Mouse (Mus musculus): Measurements from ENCODE around the gene Zbtb41.
"Not testable (repeated sequence)": the region's sequence is repeated elsewhere in the genome, so short reads cannot be mapped to it uniquely, and the experiment has no call there.

The Zbtb41 gene

DNA sequence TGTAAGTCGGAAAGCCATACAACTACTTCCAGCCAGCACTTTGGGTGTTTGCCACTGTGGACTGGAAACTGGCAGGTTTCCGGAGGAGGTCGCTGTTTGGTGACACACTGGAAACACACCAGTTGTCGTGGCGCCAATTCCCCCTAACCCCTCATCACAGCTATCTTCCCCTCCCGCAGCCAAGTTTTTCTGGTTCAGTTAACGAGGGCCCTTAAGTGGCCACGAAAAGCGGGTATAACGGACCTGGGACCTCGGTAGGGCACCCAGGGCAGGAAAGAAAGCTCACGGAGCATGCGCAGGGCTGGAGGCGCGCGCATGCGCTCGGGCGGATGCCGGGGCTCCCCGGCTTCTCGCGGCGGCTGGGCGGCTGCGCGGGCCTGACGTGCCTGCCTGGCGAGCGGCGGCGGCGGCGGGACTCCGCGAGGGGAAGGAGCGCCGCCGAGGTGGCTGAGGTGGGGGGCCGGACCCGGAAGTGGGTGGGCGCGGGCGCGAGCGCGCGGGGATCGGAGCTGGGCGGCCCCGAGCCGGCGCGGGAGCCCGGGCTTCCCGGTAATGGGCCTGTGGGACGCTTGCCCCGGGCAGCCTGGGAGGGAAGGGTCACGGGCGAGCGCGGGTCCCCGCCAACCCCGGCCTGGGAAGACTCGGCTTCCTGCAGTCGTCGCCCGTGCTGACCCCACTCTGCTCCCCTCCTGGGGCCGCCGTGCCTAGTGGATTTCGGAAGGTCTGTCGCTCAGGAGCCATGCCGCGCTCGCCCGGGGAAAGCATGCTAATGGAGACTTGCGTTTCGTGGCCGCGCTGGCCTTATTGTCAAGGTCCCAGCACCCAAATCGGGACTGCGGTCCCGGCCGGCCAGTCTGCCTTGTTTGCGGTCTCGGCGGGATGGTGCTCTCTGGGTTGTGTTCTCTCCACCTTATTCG, at the start of gene Zbtb41:
Gene Zbtb41, plus strand, starts transcription at position 414 of the 917 bp plus-strand sequence.
- in situ Hi-C loops (cut with MboI, MseI) = loop anchor here in 1 of 2 experiments (10.0 kb wide), 1 partner anchor 587 kb away; no protein-coding TSS in a partner anchor

DNA sequence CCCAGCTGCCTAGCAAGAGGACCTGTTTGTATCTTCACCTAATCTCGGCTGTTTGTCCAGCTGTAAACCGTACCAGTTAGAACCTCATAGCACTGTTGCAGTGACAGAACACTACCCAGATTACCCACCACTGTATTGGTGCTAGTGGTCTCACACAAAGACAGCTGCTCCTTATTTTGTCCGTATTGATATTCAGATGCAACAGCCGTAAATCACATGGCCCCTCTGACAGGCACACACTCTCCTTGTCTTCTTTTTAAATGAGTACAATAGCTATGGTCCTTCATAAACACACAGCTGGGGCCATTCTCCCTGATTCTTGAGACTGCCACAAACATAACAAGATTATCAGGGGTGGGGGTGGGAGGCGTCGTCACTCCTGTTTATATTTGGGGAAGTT, 46.2 kb upstream of the Zbtb41 start:
- in situ Hi-C loops (cut with MboI, MseI) = no loop called here

DNA sequence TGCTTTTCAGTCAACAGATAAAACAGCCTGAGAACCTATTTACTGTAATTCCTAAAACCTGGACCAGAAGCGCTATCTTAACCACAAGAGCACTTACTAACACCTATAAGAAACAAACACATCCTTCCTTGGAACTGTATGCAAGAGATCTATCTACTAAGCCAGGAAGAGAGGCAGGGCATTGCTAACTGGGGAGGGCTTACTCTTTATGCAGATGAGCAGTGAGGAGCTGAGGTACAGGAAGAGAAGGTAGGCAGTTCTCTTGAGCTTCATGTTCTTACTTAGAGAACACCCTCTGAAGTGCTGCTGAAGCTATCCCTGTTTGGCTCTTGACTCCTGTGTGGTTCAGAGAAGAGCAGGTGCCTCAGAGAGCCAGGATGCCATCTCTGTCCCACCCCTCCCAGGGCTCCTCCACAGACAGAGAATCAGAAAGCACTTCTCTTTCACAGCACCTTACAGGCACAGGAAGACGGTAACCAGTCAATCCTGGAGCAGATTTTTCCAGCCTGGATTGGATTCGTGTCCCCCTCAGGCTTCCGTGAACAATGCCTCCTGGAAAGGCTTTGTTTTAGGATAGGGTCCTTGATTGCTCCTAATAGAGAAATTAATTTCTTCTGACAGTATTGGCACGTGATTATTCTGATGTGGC, 45.3 kb upstream of the Zbtb41 start, which contains the start of gene Crb1:
Gene Crb1, minus strand, starts transcription at position 463 of the 649 bp plus-strand sequence.
- in situ Hi-C loops (cut with MboI, MseI) = no loop called here

DNA sequence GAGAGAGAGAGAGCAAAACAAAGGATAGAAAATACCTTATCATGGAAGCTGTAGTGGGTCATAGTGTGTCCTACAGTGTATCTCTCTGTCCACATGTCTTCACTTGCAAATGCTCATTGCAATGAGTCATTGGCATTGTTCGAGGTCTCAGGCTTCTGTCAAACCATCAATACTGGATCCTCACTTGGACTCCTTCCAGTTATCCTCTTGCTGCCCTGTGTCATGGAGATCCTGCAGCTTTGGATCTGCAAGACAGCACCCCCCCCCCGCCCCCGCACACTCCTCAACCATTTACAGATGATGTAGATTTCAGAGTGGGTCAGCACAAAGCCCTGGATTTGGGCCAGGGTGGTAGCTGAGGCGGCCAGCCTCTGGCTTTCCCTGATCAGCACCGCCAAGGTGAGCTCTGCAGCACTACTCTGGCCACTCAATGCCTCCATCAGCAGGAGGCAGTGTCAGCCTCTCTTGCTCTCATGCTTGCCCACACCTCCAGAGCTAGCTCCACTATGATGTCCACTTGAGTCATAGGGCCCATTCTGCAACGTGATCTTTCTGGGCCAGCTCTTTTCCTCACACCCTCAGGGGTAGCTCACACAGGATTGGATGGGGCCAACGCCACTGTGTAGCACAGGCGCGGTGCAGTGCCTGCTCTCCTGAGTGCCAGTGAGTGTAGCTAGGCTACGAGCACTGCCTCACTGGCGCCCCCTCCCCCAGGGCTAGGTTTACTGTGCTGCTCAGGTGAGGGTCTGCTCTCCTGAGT, 43.0 kb upstream of the Zbtb41 start:
- in situ Hi-C loops (cut with MboI, MseI) = no loop called here

DNA sequence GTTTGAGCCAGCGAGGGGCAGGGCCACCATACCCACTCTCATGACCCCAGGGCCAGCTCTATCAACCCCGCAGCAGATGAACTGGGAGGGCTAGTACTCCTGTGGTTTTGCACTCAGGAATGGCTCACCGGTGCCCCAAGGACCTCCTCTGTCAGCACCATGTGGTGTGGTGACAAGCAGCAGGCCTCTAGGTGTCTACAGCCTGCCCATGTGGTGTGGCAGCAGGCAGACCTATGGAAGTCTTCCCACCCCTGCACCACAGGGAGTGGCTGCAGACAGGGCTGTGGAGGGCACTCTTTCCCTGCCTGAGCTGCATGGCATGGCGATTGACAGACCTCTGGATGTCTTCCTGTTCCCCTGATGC, 42.5 kb upstream of the Zbtb41 start:
- in situ Hi-C loops (cut with MboI, MseI) = no loop called here

DNA sequence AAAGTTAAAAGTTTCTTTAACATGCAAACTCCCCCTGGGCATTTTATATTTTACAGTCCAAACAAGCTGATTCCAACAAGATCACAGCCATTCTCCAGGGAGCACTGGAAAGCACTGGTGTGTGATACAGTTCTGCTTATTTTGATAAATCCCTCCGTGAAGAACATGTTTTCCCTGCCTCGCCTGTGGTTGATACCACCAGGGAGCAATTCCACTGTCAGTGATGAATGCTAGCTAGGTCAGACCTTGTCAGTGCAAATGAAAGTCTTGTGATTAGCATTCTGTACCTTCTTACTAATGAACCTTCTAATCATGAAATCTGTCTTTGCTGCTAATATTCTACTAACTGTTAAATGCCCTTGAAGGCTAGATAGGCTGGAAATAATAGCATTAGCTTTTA, 30.3 kb upstream of the Zbtb41 start:
- in situ Hi-C loops (cut with MboI, MseI) = no loop called here

DNA sequence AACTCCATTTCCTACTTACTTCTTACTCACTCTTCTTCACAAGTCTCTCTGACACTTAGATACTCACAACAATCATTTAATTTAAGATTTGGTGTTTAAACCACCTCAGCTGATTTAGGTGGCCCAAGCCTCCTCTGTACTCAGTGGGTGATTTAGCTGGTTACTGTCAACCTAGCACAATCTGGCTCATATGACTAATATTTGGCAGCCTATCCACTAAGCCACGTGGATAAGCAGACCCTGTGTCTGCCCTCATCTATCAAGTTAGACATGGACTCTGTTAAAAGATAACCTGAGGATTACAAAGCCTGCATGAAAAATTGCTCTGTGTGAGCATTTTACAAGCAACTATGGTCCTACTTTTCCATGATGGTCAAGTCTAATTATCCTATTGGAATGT, 25.5 kb upstream of the Zbtb41 start:
- in situ Hi-C loops (cut with MboI, MseI) = no loop called here

DNA sequence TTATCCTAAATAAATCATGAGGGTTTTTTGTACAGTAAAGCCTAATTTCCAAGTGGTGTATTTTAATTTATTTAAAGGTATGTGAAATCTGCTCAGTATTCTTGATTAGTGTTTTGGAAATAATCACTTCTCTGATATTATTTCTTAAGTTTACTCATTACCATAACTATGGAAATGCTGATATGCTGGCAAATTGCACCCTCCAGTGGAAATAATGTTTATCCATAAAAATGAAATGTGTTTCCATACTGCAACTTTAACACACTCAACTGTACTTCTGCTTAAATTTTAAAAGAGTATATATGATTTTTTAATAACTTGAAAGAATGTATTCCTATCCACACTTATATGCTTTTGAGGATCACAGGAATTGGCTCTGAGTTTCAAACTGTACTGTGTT, 16.3 kb upstream of the Zbtb41 start:
- in situ Hi-C loops (cut with MboI, MseI) = no loop called here

DNA sequence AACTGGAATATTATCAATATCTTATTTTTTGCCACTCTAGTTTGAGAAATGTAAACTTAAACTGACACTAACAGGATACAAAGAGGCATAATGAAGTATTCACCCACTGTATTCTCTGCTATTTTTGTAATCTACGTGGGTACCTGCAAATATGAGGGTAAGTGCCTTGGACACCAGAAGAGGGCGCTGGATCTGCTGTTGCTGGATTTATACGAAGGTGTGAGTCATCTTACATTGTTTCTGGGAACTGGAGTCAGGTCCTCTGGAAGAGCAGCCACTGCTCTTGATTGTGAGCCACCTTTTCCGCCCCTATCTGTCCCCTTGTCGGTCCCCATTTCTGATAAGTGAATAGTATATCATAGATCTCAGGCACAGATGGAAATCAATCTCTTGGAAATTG, 14.4 kb upstream of the Zbtb41 start:
- in situ Hi-C loops (cut with MboI, MseI) = no loop called here

DNA sequence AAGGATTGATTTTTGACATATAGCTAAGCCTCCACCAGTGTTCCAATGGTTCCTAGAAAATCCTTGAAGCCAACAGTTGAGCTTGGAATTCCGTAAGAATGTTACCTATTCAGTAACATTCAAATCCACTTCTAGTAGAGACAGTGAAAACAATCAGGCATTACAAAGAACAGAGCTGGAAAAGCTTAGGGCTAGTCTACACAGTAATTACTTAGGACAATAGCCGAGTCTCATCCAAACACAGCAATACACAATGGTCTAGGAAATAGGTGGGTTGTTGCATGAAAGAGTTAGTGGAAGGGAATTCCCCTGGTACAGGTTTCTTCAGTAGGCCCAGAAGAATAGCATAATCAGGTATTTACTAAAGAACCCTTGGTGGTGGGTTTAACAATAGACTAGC, 9.7 kb upstream of the Zbtb41 start:
- in situ Hi-C loops (cut with MboI, MseI) = not testable (repeated sequence)

DNA sequence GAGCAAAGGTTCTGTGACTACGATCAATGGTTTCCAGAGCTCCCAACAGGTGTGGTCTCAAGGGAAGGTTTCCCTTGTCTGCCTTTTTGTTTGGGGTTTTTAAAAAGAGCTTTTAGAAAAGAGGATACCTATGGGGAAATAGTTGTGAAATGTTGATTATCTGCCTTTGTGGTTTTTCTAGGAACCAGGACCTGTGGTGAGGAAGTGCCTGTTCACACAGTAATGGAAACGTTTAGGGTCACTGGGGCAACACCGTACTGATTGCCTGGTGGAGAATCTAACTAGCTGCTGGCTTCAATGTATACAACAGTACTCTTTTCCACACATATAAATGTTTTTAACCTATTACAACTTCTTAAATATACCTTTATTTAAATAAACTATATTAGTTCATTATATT, 8.6 kb upstream of the Zbtb41 start:
- in situ Hi-C loops (cut with MboI, MseI) = no loop called here

DNA sequence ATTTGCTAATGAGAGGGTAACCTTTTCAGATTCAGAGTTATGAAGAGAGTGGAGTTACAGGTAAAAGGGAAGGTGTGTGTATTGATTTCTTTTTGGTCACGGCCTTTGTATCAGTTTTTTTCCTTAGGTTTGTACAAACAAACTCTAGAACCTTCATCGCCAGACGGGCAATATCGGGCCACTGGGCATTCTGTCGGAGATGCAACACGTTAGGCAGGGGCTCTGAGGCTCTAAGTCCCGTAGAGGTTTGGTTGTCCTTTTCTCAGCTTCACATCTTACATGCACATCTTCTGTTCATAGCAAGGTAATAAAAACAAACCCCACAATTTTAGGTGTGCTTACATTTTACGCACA, 590 bp upstream of the Zbtb41 start:
- in situ Hi-C loops (cut with MboI, MseI) = loop anchor here in 1 of 2 experiments (10.0 kb wide), 1 partner anchor 587 kb away; no protein-coding TSS in a partner anchor

DNA sequence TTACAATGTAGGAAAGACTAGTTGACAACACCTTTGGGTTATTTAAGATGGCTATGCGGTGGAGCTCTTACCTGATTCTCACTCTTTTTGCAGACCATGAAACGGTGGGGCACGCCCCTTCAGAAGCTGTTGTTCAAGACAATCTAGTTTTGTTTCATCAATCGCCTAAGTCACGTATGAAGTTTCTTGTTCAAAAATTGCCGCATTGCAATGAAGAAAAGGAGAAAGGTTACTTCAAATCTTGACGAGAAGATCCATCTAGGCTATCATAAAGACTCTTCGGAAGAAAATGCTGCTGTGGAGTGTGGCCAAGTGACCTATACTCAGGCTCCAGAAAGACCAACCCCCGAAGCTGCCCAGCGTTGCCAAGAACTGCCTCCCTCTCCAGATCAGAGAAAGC, 853 bp downstream of the Zbtb41 start:
- in situ Hi-C loops (cut with MboI, MseI) = loop anchor here in 1 of 2 experiments (10.0 kb wide), 1 partner anchor 588 kb away; no protein-coding TSS in a partner anchor

DNA sequence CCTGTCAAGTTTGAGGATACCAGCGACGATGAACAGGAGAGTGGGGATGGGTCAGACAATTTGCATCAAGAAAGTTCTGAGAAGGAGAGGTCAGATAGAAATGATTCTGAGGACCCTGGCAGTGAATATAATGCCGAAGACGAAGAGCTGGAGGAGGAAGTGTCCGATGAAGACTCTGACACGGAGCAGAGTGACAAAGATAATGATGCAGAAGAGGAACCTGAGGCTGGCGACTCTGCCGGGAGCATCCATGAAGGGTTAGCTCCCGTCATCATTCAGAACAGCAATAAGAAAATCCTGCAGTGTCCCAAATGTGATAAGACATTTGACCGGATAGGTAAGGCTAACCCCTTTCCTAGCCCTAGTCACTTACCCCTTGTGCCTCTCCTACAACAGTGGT, 1.8 kb downstream of the Zbtb41 start:
- in situ Hi-C loops (cut with MboI, MseI) = loop anchor here in 1 of 2 experiments (10.0 kb wide), 1 partner anchor 589 kb away; no protein-coding TSS in a partner anchor

DNA sequence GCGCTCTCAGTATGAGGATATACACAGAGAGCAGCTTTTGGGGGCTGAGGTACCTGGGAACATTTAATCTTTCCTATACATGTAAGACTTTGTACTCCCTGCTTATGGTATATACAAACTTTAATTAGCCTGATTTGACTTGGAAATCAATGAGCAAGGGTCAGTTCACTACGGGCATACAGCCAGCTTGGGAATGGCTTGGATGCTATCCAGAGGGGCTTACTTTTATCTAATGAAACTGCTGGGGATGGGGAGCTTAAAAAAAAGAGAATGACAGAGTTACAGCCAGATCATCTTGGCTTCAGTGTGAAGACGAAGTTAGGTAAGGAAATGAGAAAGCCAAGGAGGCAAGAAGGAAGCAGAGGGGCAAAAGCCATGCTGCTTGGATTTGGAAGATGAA, 2.9 kb downstream of the Zbtb41 start:
- in situ Hi-C loops (cut with MboI, MseI) = loop anchor here in 1 of 2 experiments (10.0 kb wide), 1 partner anchor 590 kb away; no protein-coding TSS in a partner anchor

DNA sequence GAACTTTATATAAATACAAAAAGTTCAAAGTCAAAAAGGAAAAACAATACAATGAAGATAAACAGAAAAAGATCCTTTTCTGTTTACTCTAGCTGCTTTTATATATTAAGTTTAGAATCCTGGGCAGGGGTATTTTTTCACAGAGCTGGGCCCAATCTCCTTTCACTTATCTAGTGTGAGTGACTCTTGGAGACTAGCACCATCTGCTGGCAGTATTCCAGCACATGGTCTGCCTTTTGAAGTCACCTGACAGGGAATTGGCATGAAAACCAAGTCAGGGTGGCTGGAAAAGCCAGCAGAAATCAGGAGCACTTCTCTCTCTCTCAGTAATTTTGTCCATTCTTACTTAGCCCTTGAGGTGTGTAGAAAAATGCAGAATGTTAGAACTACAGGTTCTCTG, 16.3 kb downstream of the Zbtb41 start:
- in situ Hi-C loops (cut with MboI, MseI) = no loop called here

DNA sequence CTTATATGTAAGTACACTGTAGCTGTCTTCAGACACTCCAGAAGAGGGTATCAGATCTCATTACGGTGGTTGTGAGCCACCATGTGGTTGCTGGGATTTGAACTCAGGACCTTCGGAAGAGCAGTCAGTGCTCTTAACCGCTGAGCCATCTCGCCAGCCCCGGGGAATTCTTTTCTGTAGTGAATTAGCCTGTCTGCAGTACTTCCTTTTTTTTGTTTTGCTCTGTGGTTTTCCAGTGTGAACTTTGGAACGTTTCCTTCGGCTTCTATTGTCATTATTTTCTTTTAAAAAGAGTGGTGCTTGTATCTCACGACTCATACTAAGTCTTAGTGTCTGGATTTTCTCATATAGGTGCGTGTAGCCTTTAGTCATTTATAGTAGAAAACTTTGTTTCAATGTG, 21.0 kb downstream of the Zbtb41 start:
- in situ Hi-C loops (cut with MboI, MseI) = not testable (repeated sequence)

DNA sequence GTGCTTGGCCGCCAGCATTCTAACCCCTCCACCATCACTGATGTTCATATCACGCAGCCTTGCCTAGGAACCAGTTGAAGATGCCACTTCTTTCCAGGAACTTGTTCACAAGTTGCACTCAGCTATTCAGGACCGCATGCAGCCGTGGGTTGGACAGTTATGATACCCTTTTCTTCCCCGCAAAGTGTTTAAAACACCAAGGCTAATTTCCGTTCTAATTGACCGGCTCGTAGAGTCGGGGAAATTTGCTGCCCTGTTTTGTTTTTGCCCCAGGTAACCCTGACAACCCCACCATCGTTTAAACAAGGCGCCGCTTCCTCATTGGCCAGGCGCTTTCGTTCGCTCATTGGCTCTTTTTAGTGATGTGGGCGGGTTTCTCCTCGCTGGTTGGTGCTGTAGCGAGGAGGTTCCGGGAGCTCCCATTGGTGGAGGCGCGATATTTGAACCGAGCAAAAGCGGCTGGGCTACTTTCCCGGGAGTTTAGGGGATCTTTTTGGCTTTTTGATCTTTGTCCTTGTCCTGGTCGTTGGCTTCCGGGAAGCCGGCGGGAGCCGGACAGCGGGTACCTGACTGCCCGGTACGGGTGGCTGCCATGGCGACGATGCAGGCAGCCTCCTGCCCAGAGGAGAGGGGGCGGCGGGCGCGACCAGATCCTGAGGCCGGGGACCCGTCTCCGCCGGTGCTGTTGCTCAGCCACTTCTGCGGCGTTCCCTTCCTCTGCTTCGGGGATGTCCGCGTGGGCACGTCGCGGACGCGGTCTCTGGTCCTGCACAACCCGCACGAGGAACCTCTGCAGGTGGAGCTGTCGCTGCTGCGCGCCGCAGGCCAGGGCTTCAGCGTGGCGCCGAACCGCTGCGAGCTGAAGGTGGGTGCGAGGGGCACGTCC, 32.5 kb downstream of the Zbtb41 start, which contains the start of gene Aspm:
Gene Aspm, plus strand, starts transcription at position 433 of the 886 bp plus-strand sequence.
- in situ Hi-C loops (cut with MboI, MseI) = no loop called here

DNA sequence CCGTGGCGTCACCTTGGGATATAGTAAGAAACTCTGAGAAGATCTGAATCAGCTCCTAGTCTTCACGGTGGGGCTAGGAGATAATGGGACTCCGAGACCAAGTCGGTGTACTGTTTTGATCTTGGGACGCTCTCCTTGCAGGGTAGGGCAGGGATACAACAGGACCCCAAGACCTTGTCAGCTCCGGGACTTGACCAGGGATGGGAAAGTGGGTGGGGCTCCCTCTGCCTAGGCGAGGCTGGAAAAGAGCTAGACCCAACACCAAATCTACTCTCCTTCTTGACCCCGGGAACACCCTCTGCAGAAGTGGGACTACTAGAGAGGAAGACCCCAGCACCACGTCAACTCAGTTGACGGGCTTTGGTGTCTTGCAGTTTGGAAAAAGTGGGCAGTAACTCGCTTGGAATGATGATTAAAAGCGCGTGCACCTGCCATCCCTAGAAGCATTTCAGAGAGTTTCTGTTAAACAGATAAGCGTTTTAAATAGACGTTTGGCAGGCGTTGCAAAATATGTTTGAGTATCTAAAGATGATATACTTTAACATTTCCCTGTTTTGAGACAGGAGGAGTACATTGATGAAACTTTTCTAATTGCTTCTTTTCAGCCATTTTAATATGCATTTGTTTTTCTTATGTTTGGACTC, 33.3 kb downstream of the Zbtb41 start:
- in situ Hi-C loops (cut with MboI, MseI) = no loop called here

DNA sequence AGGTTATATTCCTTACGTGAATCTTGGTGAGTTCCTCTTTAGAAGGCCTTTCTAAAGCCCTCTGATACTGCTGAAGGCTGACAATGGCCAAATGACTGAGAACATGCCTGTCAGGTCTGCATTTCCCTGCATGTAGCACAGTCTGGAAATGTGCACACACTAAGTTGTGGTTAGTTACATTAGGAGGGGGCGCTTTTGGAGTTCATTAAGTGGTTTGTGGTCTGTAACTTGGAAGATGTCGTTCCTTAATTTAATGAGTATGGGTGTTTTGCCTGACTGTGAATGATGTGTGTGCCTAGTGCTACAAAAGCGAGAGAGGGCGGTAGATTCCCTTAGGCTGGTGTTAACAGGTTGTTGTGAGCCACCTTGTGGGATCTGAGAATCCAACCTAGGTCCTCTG, 38.7 kb downstream of the Zbtb41 start:
- in situ Hi-C loops (cut with MboI, MseI) = no loop called here

Data from T-helper 17 cell (primary cell).